Mouse (Mus musculus) gastrocnemius, postnatal 25 days (tissue): ENCODE results near the gene Nhsl1. TPM values are rescaled to one million over a fixed set of nuclear protein-coding genes. Genes with fewer than 3 reads are reported as not detected.
"Not testable (repeated sequence)": the region's sequence is repeated elsewhere in the genome, so short reads cannot be mapped to it uniquely, and the experiment has no call there.

Experiments used
- DNase-seq: peaks from one replicate; pipeline ENCODE4 v3.0.0; 2022
- total RNA-seq, 2 experiments: library from RNA; stranded (reverse); gene quantifications; 1 replicate in 1 of 2; 2 replicates in 1 of 2; pipeline ENCODE4 v1.2.3; 2021

Nhsl1 gene
- total RNA-seq, 2 experiments from 2014 or later: 5.7 to 6.0 TPM

GRCm38 (mm10) chr10:18532293-18532692 lies 213.5 kb downstream of the Nhsl1 start:
- no peak for DNase-seq

GRCm38 (mm10) chr10:18536889-18537288 lies 218.1 kb downstream of the Nhsl1 start:
- DNase-seq: no peak

GRCm38 (mm10) chr10:18545309-18545708 lies 226.5 kb downstream of the Nhsl1 start:
- no peak for DNase-seq

- DNase-seq: peak; percentile 31
Observed at GRCm38 (mm10) chr10:18545813-18546235, 227.0 kb downstream of the Nhsl1 start, which contains the start of gene Hebp2. Gene Hebp2, minus strand, starts transcription at chr10:18546076.

- no peak for DNase-seq
Observed at GRCm38 (mm10) chr10:18547381-18547780, 228.6 kb downstream of the Nhsl1 start.

- no peak for DNase-seq
Observed at GRCm38 (mm10) chr10:18549321-18550216, 230.8 kb downstream of the Nhsl1 start.

- not testable (repeated sequence) for DNase-seq
Observed at GRCm38 (mm10) chr10:18559076-18559475, 240.3 kb downstream of the Nhsl1 start.

GRCm38 (mm10) chr10:18561445-18561844 lies 242.7 kb downstream of the Nhsl1 start:
- DNase-seq: no peak

GRCm38 (mm10) chr10:18562940-18563339 lies 244.2 kb downstream of the Nhsl1 start:
- no peak for DNase-seq

- DNase-seq: no peak
Observed at GRCm38 (mm10) chr10:18572581-18572980, 253.8 kb downstream of the Nhsl1 start.

Other genes starting within 250 kb of the Nhsl1 start
- gene Ect2l, start 108.1 kb upstream of the Nhsl1 start, total RNA-seq: not detected
- gene Ccdc28a, start 84.0 kb upstream of the Nhsl1 start, total RNA-seq: 1 to 10 TPM; 6.9 TPM
- under 1 TPM; 0.59 to 0.91 TPM for gene Hebp2, start 227.1 kb downstream of the Nhsl1 start, total RNA-seq